Mouse (Mus musculus) lung, postnatal 0 days (tissue): ENCODE measurements around the gene Ehf. TPM values are rescaled to one million over a fixed set of nuclear protein-coding genes. Genes with fewer than 3 reads are reported as not detected.

Source experiments
- ATAC-seq: fragments of 200-750 bp; cut with Nextera tagmentation; 2 replicates; pipeline ENCODE4 v1.8.0; 2017; ENCODE audit warnings: moderate library complexity
- DNase-seq: peaks from one replicate; pipeline ENCODE4 v3.0.0-alpha.2; 2016; ENCODE audit warnings: low spot score
- H3K27ac ChIP-seq: fragments of 300-500 bp; sonication (generic); 2 replicates; pipeline ENCODE4 v1.5.1; 2014; ENCODE audit warnings: antibody characterized with exemption, mild to moderate bottlenecking, low read length, mixed read lengths
- H3K27me3 ChIP-seq: fragments of 300-500 bp; sonication (generic); replicated peaks from 2 replicates; pipeline ENCODE4 v1.6.1; 2014; ENCODE audit warnings: low read length, mixed read lengths; ENCODE audit not compliant: insufficient read depth
- H3K36me3 ChIP-seq: fragments of 300-500 bp; sonication (generic); 2 replicates; pipeline ENCODE4 v1.6.1; 2014; ENCODE audit warnings: low read length, mixed read lengths; ENCODE audit not compliant: insufficient read depth
- H3K4me1 ChIP-seq: fragments of 300-500 bp; sonication (generic); 2 replicates; pipeline ENCODE4 v1.6.1; 2014; ENCODE audit warnings: antibody characterized with exemption, low read depth, low read length, mixed read lengths; ENCODE audit not compliant: insufficient read depth
- H3K4me2 ChIP-seq: fragments of 300-500 bp; sonication (generic); replicated peaks from 2 replicates; pipeline ENCODE4 v1.6.1; 2014; ENCODE audit warnings: low read depth, mild to moderate bottlenecking, low read length, moderate library complexity, mixed read lengths
- H3K4me3 ChIP-seq: fragments of 300-500 bp; sonication (generic); 2 replicates; pipeline ENCODE4 v1.5.1; 2014; ENCODE audit warnings: low read depth, low read length
- H3K9ac ChIP-seq: fragments of 300-500 bp; sonication (generic); replicated peaks from 2 replicates; pipeline ENCODE4 v1.6.1; 2014; ENCODE audit warnings: low read depth, mild to moderate bottlenecking
- H3K9me3 ChIP-seq: fragments of 300-500 bp; sonication (generic); 2 replicates; pipeline ENCODE4 v1.6.1; 2016; ENCODE audit warnings: low read length, mixed read lengths
- CTCF ChIP-seq: IDR thresholded peaks from 2 replicates; pipeline ENCODE4 v1.5.1; 2016; ENCODE audit warnings: antibody characterized with exemption, mild to moderate bottlenecking
- EP300 ChIP-seq: IDR thresholded peaks from 2 replicates; pipeline ENCODE4 v1.6.1; 2016; ENCODE audit warnings: antibody characterized with exemption, mild to moderate bottlenecking, control low read depth
- WGBS: fragments of 180-500 bp; shearing (Covaris S2); extraction: QIAGEN DNeasy Blood & Tissue Kit; methylation state at CpG from one replicate; pipeline ENCODE4 v1.1.7; 2014; 5-methylcytosine and 5-hydroxymethylcytosine counted together
- polyA plus RNA-seq: library from polyadenylated mRNA; unstranded; fragments of >200 nt; fragmentation: Nextera tagmentation; extraction: Ambion mirVana; gene quantifications from 2 replicates; pipeline ENCODE4 v1.2.1, GENCODE M21; 2015

Gene Ehf
- polyA plus RNA-seq, 1 experiment from 2014 or later = 4.9 TPM

- Histone ChIP-seq H3K4me1 (no peaks in the 10 kb centered on the region), H3K36me3 (no peaks in the 10 kb centered on the region), H3K9me3 (no peaks in the 10 kb centered on the region), H3K4me2 (no peak overlapping the region), H3K27ac (no peak overlapping the region), H3K27me3 (no peaks in the 10 kb centered on the region), H3K4me3 (no peak overlapping the region), H3K9ac (no peak overlapping the region)
- 55% methylated on average over 5 of the region's 5 CpGs for WGBS
- no peak for TF ChIP-seq EP300
- TF ChIP-seq CTCF = no peak
- DNase-seq (no peak), ATAC-seq (no peak)
Measured at GRCm38 (mm10) chr2:103310663-103311062, 7.6 kb upstream of the Ehf start.

- WGBS = 26% methylated on average over 6 of the region's 6 CpGs
Measured at GRCm38 (mm10) chr2:103306686-103307085, 3.6 kb upstream of the Ehf start.

GRCm38 (mm10) chr2:103302669-103303068 is 409 bp downstream of the Ehf start:
- 41% methylated on average over 6 of the region's 6 CpGs for WGBS
- no peaks in the 10 kb centered on the region for H3K27me3 ChIP-seq
- no peak overlapping the region for H3K4me2 ChIP-seq
- H3K9ac ChIP-seq = no peak overlapping the region
- ATAC-seq = no peak
- H3K27ac ChIP-seq = 0 out of 2 replicates have a peak overlapping the region, but pooled peaks have one; percentile 4
- H3K4me1 ChIP-seq = no peaks in the 10 kb centered on the region
- no peak for DNase-seq
- TF ChIP-seq EP300 (no peak), CTCF (no peak)
- no peak overlapping the region for H3K4me3 ChIP-seq
- H3K36me3 ChIP-seq = no peaks in the 10 kb centered on the region
- H3K9me3 ChIP-seq = no peaks in the 10 kb centered on the region

More at GRCm38 (mm10) chr2:103306686-103307085, 3.6 kb upstream of the Ehf start:
- Histone ChIP-seq H3K9me3 (no peaks in the 10 kb centered on the region), H3K4me2 (no peak overlapping the region), H3K36me3 (no peaks in the 10 kb centered on the region), H3K27me3 (no peaks in the 10 kb centered on the region), H3K27ac (no peak overlapping the region), H3K4me1 (no peaks in the 10 kb centered on the region), H3K9ac (no peak overlapping the region), H3K4me3 (no peak overlapping the region)
- TF ChIP-seq CTCF (no peak), EP300 (no peak)
- no peak for DNase-seq
- ATAC-seq = no peak

DNA sequence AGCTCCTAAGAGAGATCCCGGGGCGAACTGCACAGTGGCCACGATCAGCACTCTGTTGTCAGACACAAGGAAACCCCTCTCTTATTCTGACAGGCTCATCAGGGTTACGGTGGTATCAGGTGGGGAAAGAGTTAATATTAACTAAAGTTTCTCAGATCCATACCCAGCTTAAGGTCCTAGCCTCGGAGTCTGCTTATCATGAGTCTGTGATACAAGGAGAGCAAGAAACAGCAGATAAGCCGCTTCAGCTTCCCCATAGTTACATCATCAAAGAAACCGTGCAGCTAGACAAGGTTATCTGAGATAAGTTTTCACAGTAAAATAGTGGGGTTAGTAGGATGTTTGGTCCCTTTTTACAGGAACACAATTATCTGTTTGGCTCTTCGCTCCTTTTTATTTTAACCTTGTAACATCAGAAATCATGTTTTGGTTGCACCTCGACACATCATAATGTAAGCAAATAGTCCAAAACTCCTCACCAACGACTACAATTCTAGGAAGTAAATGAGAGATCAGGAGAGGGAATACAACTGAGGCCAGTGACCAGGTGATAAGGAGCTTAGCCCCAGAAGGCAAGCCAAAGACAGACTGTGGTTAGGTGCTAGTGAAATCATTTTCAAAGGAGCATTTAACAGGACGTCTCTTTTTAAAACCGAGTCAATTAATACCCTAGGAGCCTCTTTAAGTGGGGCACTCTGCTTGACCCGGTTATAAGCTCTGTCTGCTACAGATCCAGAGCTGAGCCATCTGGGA is 4.2 kb downstream of the Ehf start:
- TF ChIP-seq EP300 = no peak
- TF ChIP-seq CTCF = no peak
- H3K27me3 ChIP-seq = no peaks in the 10 kb centered on the region
- DNase-seq (no peak), ATAC-seq (no peak)
- H3K4me2 ChIP-seq = no peak overlapping the region
- no peaks in the 10 kb centered on the region for H3K36me3 ChIP-seq
- 35% methylated on average over 13 of the region's 13 CpGs for WGBS
- H3K4me3 ChIP-seq = no peak overlapping the region
- no peak overlapping the region for H3K27ac ChIP-seq
- H3K9ac ChIP-seq = no peak overlapping the region
- H3K9me3 ChIP-seq = no peaks in the 10 kb centered on the region
- H3K4me1 ChIP-seq = peaks cover 3% of the 10 kb centered on the region; the same call in 1 of the 2 replicates

DNA sequence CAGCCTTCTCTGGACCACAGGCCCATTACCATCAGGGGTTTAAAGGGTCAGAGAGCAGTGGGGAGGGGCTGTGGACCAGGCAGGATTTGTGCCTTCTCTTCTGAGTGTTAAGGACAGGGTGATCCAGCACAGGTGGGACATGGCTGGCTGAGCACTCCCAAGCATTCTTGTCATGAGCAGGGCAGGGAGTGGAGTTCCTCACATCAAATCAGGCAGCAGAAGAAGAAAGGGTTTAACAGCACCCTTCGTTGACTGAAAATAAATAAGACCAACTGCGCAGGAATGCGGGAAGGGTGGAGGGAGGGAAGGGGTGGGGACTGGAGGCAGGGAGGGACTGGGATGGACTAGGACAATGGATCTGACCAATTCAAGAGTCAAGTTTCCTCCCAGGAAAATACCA is 8.6 kb downstream of the Ehf start:
- TF ChIP-seq CTCF = no peak
- TF ChIP-seq EP300 = 0 out of 2 replicates have a peak, but pooled peaks have one; percentile 26
- H3K4me2 ChIP-seq = no peak overlapping the region
- peaks cover 3% of the 10 kb centered on the region; the same call in 1 of the 2 replicates for H3K4me1 ChIP-seq
- H3K36me3 ChIP-seq = no peaks in the 10 kb centered on the region
- DNase-seq = peak; percentile 46
- H3K9ac ChIP-seq = no peak overlapping the region
- 10% methylated on average over 3 of the region's 3 CpGs for WGBS
- H3K4me3 ChIP-seq = no peak overlapping the region
- no peaks in the 10 kb centered on the region for H3K27me3 ChIP-seq
- 0 out of 2 replicates have a peak overlapping the region, but pooled peaks have one; percentile 34 for H3K27ac ChIP-seq
- H3K9me3 ChIP-seq = no peaks in the 10 kb centered on the region
- peak; percentile 71 for ATAC-seq

DNA sequence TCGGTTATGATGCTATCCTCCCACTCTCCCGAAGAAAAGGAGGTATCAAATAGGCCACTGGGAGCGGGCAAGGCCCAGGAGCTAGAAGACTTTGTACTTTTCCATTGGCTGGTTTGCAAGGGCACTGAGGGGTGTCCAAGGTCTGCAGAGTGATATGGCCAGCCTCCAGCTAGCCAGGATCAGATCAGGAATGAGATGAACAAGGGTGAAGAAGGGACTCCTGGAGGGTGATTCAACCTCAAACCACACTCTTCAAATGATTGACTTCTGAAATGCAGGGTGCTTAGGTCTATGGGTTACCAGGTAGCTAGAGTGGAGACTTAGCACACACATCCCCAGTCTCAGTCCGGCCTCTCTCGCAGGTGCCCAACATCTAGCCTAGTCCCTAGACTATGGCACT is 9.3 kb downstream of the Ehf start:
- 80% methylated on average over 5 of the region's 5 CpGs for WGBS
- ATAC-seq = no peak
- Histone ChIP-seq H3K4me1 (peaks cover 3% of the 10 kb centered on the region; the same call in 1 of the 2 replicates), H3K27ac (no peak overlapping the region), H3K4me2 (no peak overlapping the region), H3K27me3 (no peaks in the 10 kb centered on the region), H3K36me3 (no peaks in the 10 kb centered on the region), H3K4me3 (no peak overlapping the region), H3K9ac (no peak overlapping the region), H3K9me3 (no peaks in the 10 kb centered on the region)
- no peak for TF ChIP-seq CTCF
- no peak for TF ChIP-seq EP300
- no peak for DNase-seq
